Mouse (Mus musculus): ENCODE data around the gene Smpdl3b.

GRCm38 (mm10) chr4:132733071-132733770 lies 23.8 kb downstream of the Smpdl3b start:
- TF ChIP-seq ELF1 (IDR thresholded peaks at IDR 0.05; ENCODE audit: low read depth, low read length), result no peak
- TF ChIP-seq CTCF (IDR thresholded peaks at IDR 0.05 in 2 of 3, conservative IDR thresholded peaks at IDR 0.05 in 1 of 3; ENCODE audit: control insufficient read depth in 1 of 3, insufficient read depth in 1 of 3, low read depth in 2 of 3, low read length in 3 of 3, poor library complexity in 1 of 3, severe bottlenecking in 1 of 3), result peak; percentile 13 to 29 (median 25); a peak in 2 of 6 replicates
- TF ChIP-seq GATA1 (IDR thresholded peaks at IDR 0.05; ENCODE audit: low read depth, low read length), result no peak
- TF ChIP-seq MAX (IDR thresholded peaks at IDR 0.05; ENCODE audit: low read length), result no peak
- no peak for TF ChIP-seq SIN3A (IDR thresholded peaks at IDR 0.05; ENCODE audit: low read length)

Measured in MEL (cell line).